Mouse (Mus musculus) kidney, postnatal 0 days (tissue): ENCODE data around the gene Gpbar1. TPM values are rescaled to one million over a fixed set of nuclear protein-coding genes. Genes with fewer than 3 reads are reported as not detected.

Experiments used
- ATAC-seq: fragments of 200-750 bp; cut with Nextera tagmentation; replicated peaks from 2 replicates; pipeline ENCODE4 v1.8.0; 2017; ENCODE audit warnings: low read depth, moderate number of reproducible peaks, moderate TSS enrichment, moderate library complexity; ENCODE audit not compliant: low FRiP score
- DNase-seq: peaks from one replicate; pipeline ENCODE4 v3.0.0-alpha.2; 2016; ENCODE audit warnings: low spot score
- H3K27ac ChIP-seq: fragments of 300-500 bp; sonication (generic); 2 replicates; pipeline ENCODE4 v1.5.1; 2014; ENCODE audit warnings: mild to moderate bottlenecking
- H3K27me3 ChIP-seq: fragments of 300-500 bp; sonication (generic); 2 replicates; pipeline ENCODE4 v1.6.1; 2014; ENCODE audit warnings: low read length, mixed read lengths; ENCODE audit not compliant: insufficient read depth
- H3K36me3 ChIP-seq: fragments of 300-500 bp; sonication (generic); 2 replicates; pipeline ENCODE4 v1.6.1; 2014; ENCODE audit warnings: low read length, mixed read lengths; ENCODE audit not compliant: insufficient read depth
- H3K4me1 ChIP-seq: fragments of 300-500 bp; sonication (generic); replicated peaks from 2 replicates; pipeline ENCODE4 v1.6.1; 2014; ENCODE audit warnings: antibody characterized with exemption, low read length, mixed read lengths; ENCODE audit not compliant: insufficient read depth
- H3K4me2 ChIP-seq: fragments of 300-500 bp; sonication (generic); 2 replicates; pipeline ENCODE4 v1.6.1; 2014; ENCODE audit warnings: mild to moderate bottlenecking, low read length, moderate library complexity, mixed read lengths
- H3K4me3 ChIP-seq: fragments of 300-500 bp; sonication (generic); replicated peaks from 2 replicates; pipeline ENCODE4 v1.5.1; 2014; ENCODE audit warnings: low read depth, low read length
- H3K9ac ChIP-seq: fragments of 300-500 bp; sonication (generic); 2 replicates; pipeline ENCODE4 v1.6.1; 2014; ENCODE audit warnings: low read depth, low read length
- H3K9me3 ChIP-seq: fragments of 300-500 bp; sonication (generic); replicated peaks from 2 replicates; pipeline ENCODE4 v1.6.1; 2016; ENCODE audit warnings: low read length, inconsistent platforms, mixed read lengths
- CTCF ChIP-seq: IDR thresholded peaks from 2 replicates; pipeline ENCODE4 v1.5.1; 2016; ENCODE audit warnings: antibody characterized with exemption, low read depth, mild to moderate bottlenecking, moderate library complexity
- WGBS: fragments of 180-500 bp; shearing (Covaris S2); extraction: QIAGEN DNeasy Blood & Tissue Kit; methylation state at CpG from one replicate; pipeline ENCODE4 v1.1.7; 2014; 5-methylcytosine and 5-hydroxymethylcytosine counted together
- polyA plus RNA-seq: library from polyadenylated mRNA; unstranded; fragments of >200 nt; fragmentation: Nextera tagmentation; extraction: Ambion mirVana; gene quantifications from 2 replicates; pipeline ENCODE4 v1.2.1, GENCODE M21; 2015

The Gpbar1 gene
- polyA plus RNA-seq, 1 experiment from 2014 or later = 1.0 TPM

DNA sequence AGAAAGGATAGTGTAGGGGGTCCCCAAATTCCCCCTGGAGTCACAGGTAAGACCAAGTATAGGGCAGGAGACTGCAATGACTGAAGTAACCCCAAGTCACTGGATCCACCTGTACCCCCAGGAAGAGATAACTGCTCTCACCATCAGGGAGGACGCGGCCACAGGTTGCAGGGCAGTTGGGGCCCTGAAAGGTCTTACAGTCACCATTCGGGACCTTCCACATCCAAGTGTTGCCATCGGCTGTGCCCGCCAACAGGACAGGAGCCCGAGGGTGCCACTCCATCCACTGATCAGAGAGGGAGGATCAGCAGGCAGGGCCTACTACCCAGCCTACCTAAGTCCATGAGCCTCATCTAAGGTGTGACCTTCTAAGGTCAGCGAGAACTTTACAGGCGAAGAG lies 3.5 kb downstream of the Gpbar1 start:
- Histone ChIP-seq H3K4me1 (peaks cover 20% of the 10 kb centered on the region), H3K9ac (no peak overlapping the region), H3K27me3 (no peaks in the 10 kb centered on the region), H3K4me2 (no peak overlapping the region), H3K27ac (no peak overlapping the region), H3K36me3 (peaks cover 32% of the 10 kb centered on the region), H3K4me3 (no peak overlapping the region), H3K9me3 (no peaks in the 10 kb centered on the region)
- DNase-seq (no peak), ATAC-seq (no peak)
- 96% methylated on average over 8 of the region's 8 CpGs for WGBS
- TF ChIP-seq CTCF = no peak

GRCm38 (mm10) chr1:74282896-74283625 lies 4.7 kb downstream of the Gpbar1 start:
- peaks cover 12% of the 10 kb centered on the region for H3K4me1 ChIP-seq
- H3K4me3 ChIP-seq = no peak overlapping the region
- no peak overlapping the region for H3K4me2 ChIP-seq
- H3K36me3 ChIP-seq = peaks cover 32% of the 10 kb centered on the region
- no peak overlapping the region for H3K27ac ChIP-seq
- ATAC-seq = no peak
- TF ChIP-seq CTCF = no peak
- H3K9ac ChIP-seq = no peak overlapping the region
- DNase-seq = no peak
- H3K27me3 ChIP-seq = no peaks in the 10 kb centered on the region
- no peaks in the 10 kb centered on the region for H3K9me3 ChIP-seq
- 92% methylated on average over 10 of the region's 10 CpGs for WGBS

GRCm38 (mm10) chr1:74283686-74284463 lies 5.5 kb downstream of the Gpbar1 start:
- Histone ChIP-seq H3K27ac (peak overlapping the region; percentile 84), H3K36me3 (peaks cover 38% of the 10 kb centered on the region), H3K4me3 (peak overlapping the region; percentile 84), H3K4me2 (peak overlapping the region; percentile 65), H3K9me3 (no peaks in the 10 kb centered on the region), H3K27me3 (no peaks in the 10 kb centered on the region), H3K9ac (peak overlapping the region; percentile 81), H3K4me1 (peaks cover 10% of the 10 kb centered on the region)
- DNase-seq (peak; percentile 86), ATAC-seq (peak; percentile 50)
- WGBS = 9% methylated on average over 15 of the region's 15 CpGs
- TF ChIP-seq CTCF = no peak

DNA sequence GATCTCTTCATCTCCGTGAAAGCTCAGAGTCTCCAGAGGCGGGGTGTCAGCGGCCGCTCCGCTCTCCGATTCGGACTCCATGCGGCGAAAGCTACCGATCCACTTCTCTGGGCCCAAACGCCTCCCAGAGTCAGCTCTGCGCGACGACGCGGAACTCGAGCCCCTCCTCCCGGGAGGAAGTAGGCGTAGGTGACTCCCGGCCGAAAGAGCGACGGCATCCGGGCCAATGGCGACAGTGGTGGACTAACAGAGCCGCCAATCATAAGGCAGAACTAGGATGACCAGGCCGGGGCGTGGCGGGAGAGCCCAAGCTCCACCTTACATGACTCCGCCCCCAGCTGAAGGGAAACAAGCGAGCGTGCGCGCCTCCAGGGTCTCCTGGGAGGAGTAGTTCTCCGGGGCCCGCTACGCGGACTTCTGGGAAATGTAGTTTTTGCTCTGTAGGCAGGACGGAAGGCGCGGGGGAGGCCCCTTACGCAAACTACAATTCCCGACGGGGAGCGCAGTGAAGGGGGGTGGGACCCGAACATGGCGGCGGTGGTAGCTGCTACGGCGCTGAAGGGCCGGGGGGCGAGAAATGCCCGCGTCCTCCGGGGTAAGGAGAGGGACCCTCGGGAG lies 6.3 kb downstream of the Gpbar1 start, which contains the start of the genes Aamp and Pnkd:
Gene Aamp (minus strand): TSS at position 196 of the 618 bp plus-strand sequence.
Gene Pnkd (plus strand): TSS at position 388 of the 618 bp plus-strand sequence.
- ATAC-seq (peak; percentile 96), DNase-seq (peak; percentile 100)
- Histone ChIP-seq H3K4me3 (peak within 1 kb of the TSS; percentile 84), H3K4me1 (peaks cover 10% of the 10 kb centered on the region), H3K27ac (peak within 1 kb of the TSS; percentile 84), H3K36me3 (peaks cover 37% of the 10 kb centered on the region), H3K27me3 (no peaks in the 10 kb centered on the region), H3K9me3 (no peaks in the 10 kb centered on the region), H3K4me2 (peak within 1 kb of the TSS; percentile 65), H3K9ac (peak within 1 kb of the TSS; percentile 81)
- no peak for TF ChIP-seq CTCF
- under 1% methylated on average over 56 of the region's 56 CpGs for WGBS

DNA sequence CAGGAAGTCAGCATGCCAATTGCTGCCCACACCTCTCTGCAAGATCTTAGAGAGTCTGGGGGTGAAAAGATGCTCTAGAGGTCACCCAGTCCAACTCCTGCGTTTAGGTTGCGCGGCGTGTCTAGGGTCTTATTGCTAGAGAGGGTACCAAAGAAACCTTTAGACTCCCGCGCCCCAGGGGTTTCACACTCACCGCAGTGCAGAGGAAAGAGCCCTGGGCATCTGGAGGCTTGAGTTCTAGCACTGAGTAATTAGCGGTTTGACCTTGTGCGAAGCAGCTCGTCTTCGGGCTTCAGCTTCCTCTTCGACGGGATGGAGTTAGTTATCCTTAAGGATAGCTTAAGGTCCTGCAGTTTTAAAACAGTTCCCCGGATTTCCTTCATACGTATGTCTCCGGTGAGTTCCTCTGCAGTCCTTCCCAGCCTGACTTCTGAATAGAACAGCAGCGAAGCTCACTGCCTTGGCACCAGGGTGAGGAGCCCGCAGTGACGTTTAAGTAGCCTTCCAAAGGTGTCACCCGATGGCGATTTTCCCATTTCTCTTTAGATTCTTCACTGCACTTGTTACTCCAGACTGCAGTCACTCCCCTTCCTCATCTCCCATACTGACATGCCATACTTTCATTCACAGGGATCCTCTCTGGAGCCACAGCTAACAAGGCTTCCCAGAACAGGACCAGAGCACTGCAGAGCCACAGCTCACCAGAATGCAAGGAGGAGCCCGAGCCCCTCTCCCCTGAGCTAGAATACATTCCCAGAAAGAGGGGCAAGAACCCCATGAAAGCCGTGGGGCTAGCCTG lies 7.1 kb downstream of the Gpbar1 start:
- TF ChIP-seq CTCF = no peak
- 2% methylated on average over 23 of the region's 23 CpGs for WGBS
- Histone ChIP-seq H3K4me1 (peaks cover 10% of the 10 kb centered on the region), H3K36me3 (peaks cover 34% of the 10 kb centered on the region), H3K9ac (peak overlapping the region; percentile 69), H3K4me2 (peak overlapping the region; percentile 63), H3K27ac (no peak overlapping the region), H3K4me3 (peak overlapping the region; percentile 73), H3K27me3 (no peaks in the 10 kb centered on the region), H3K9me3 (no peaks in the 10 kb centered on the region)
- DNase-seq (no peak), ATAC-seq (no peak)
